Mouse (Mus musculus) thymus, adult 2 months (tissue): ENCODE measurements around the gene Col25a1.

Experiments used
- CTCF ChIP-seq: fragments of 200-500 bp; IDR thresholded peaks from 2 replicates; pipeline ENCODE4 v1.5.1; 2012; ENCODE audit warnings: mild to moderate bottlenecking, control low read depth, low read length, moderate library complexity, borderline replicate concordance; ENCODE audit not compliant: control insufficient read depth, poor library complexity, insufficient read depth; ENCODE audit errors: extremely low read depth
- POLR2A ChIP-seq: fragments of 200-500 bp; IDR thresholded peaks from 2 replicates; pipeline ENCODE4 v1.6.1; 2012; ENCODE audit warnings: mild to moderate bottlenecking, low read length, control low read depth, moderate library complexity; ENCODE audit not compliant: control insufficient read depth, poor library complexity, insufficient read depth; ENCODE audit errors: extremely low read depth

GRCm38 (mm10) chr3:130400716-130401559 is 269.6 kb downstream of the Col25a1 start:
- no peak for TF ChIP-seq CTCF
- no peak for TF ChIP-seq POLR2A
